Mouse (Mus musculus) hindbrain, embryonic 10.5 days (tissue): ENCODE measurements around the gene Glod4. TPM values are rescaled to one million over a fixed set of nuclear protein-coding genes. Genes with fewer than 3 reads are reported as not detected.

Experiments used
- DNase-seq: peaks from one replicate; pipeline ENCODE4 v3.0.0-alpha.2; 2017; ENCODE audit warnings: low spot score
- H3K27ac ChIP-seq: fragments of 300-500 bp; sonication (generic); 2 replicates; pipeline ENCODE4 v1.5.1; 2016; ENCODE audit warnings: mild to moderate bottlenecking, moderate library complexity
- H3K27me3 ChIP-seq: fragments of 300-500 bp; sonication (generic); 2 replicates; pipeline ENCODE4 v1.6.1; 2016; ENCODE audit warnings: mild to moderate bottlenecking; ENCODE audit not compliant: poor library complexity, insufficient read depth, severe bottlenecking
- H3K36me3 ChIP-seq: fragments of 300-500 bp; sonication (generic); 2 replicates; pipeline ENCODE4 v1.6.1; 2016; ENCODE audit warnings: mild to moderate bottlenecking, moderate library complexity
- H3K4me1 ChIP-seq: fragments of 300-500 bp; sonication (generic); replicated peaks from 2 replicates; pipeline ENCODE4 v1.6.1; 2016; ENCODE audit warnings: mild to moderate bottlenecking
- H3K4me3 ChIP-seq: fragments of 300-500 bp; sonication (generic); 2 replicates; pipeline ENCODE4 v1.5.1; 2016; ENCODE audit warnings: mild to moderate bottlenecking, moderate library complexity
- H3K9me3 ChIP-seq: fragments of 300-500 bp; sonication (generic); 2 replicates; pipeline ENCODE4 v1.6.1; 2016; ENCODE audit warnings: mild to moderate bottlenecking, moderate library complexity
- WGBS: fragments of 180-500 bp; shearing (Covaris S2); methylation state at CpG from one replicate; pipeline ENCODE4 v1.1.7; 2016; 5-methylcytosine and 5-hydroxymethylcytosine counted together
- polyA plus RNA-seq: library from polyadenylated mRNA; unstranded; fragments of >200 nt; fragmentation: Nextera tagmentation; extraction: Ambion mirVana; gene quantifications from 2 replicates; pipeline ENCODE4 v1.2.1, GENCODE M21; 2016

Glod4 gene
- polyA plus RNA-seq, 1 experiment from 2014 or later, result 126 TPM

- Histone ChIP-seq H3K9me3 (no peaks in the 10 kb centered on the region), H3K36me3 (peaks cover 35% of the 10 kb centered on the region), H3K27ac (no peak overlapping the region), H3K4me3 (no peak overlapping the region), H3K27me3 (no peaks in the 10 kb centered on the region), H3K4me1 (peaks cover 55% of the 10 kb centered on the region)
- no peak for DNase-seq
- WGBS, result 78% methylated on average over 4 of the region's 4 CpGs
Measured at GRCm38 (mm10) chr11:76255431-76256001, 12.0 kb upstream of the Glod4 start.

GRCm38 (mm10) chr11:76253918-76254264, 10.4 kb upstream of the Glod4 start:
- no peak for DNase-seq
- WGBS, result 82% methylated on average over 4 of the region's 4 CpGs
- Histone ChIP-seq H3K27ac (0 out of 2 replicates have a peak overlapping the region, but pooled peaks have one; percentile 17), H3K36me3 (peaks cover 45% of the 10 kb centered on the region), H3K4me1 (peaks cover 39% of the 10 kb centered on the region), H3K27me3 (no peaks in the 10 kb centered on the region), H3K4me3 (no peak overlapping the region), H3K9me3 (no peaks in the 10 kb centered on the region)

GRCm38 (mm10) chr11:76253145-76253917, 9.8 kb upstream of the Glod4 start:
- peaks cover 47% of the 10 kb centered on the region for H3K36me3 ChIP-seq
- 51% methylated on average over 5 of the region's 5 CpGs for WGBS
- DNase-seq, result peak; percentile 88
- peaks cover 34% of the 10 kb centered on the region for H3K4me1 ChIP-seq
- no peaks in the 10 kb centered on the region for H3K27me3 ChIP-seq
- H3K4me3 ChIP-seq, result no peak overlapping the region
- H3K9me3 ChIP-seq, result no peaks in the 10 kb centered on the region
- no peak overlapping the region for H3K27ac ChIP-seq

GRCm38 (mm10) chr11:76252036-76252435, 8.5 kb upstream of the Glod4 start:
- no peak for DNase-seq
- H3K4me3 ChIP-seq, result no peak overlapping the region
- 63% methylated on average over 3 of the region's 3 CpGs for WGBS
- H3K27ac ChIP-seq, result no peak overlapping the region
- H3K36me3 ChIP-seq, result peaks cover 43% of the 10 kb centered on the region
- H3K9me3 ChIP-seq, result no peaks in the 10 kb centered on the region
- H3K4me1 ChIP-seq, result peaks cover 26% of the 10 kb centered on the region
- H3K27me3 ChIP-seq, result no peaks in the 10 kb centered on the region

- WGBS, result 51% methylated on average over 2 of the region's 2 CpGs
- Histone ChIP-seq H3K27me3 (no peaks in the 10 kb centered on the region), H3K4me3 (no peak overlapping the region), H3K27ac (no peak overlapping the region), H3K9me3 (no peaks in the 10 kb centered on the region), H3K4me1 (peaks cover 25% of the 10 kb centered on the region), H3K36me3 (peaks cover 44% of the 10 kb centered on the region)
- DNase-seq, result no peak
Measured at GRCm38 (mm10) chr11:76247239-76247638, 3.7 kb upstream of the Glod4 start.

GRCm38 (mm10) chr11:76246439-76246838, 2.9 kb upstream of the Glod4 start:
- Histone ChIP-seq H3K9me3 (no peaks in the 10 kb centered on the region), H3K27ac (no peak overlapping the region), H3K27me3 (no peaks in the 10 kb centered on the region), H3K4me1 (peaks cover 26% of the 10 kb centered on the region), H3K4me3 (no peak overlapping the region), H3K36me3 (peaks cover 44% of the 10 kb centered on the region)
- no peak for DNase-seq

GRCm38 (mm10) chr11:76243811-76244546, 454 bp upstream of the Glod4 start:
- Histone ChIP-seq H3K4me3 (peak overlapping the region; percentile 94), H3K4me1 (peaks cover 26% of the 10 kb centered on the region), H3K9me3 (no peaks in the 10 kb centered on the region), H3K27ac (peak overlapping the region; percentile 89), H3K36me3 (peaks cover 41% of the 10 kb centered on the region), H3K27me3 (no peaks in the 10 kb centered on the region)
- WGBS, result 4% methylated on average over 34 of the region's 34 CpGs
- DNase-seq, result no peak

- no peaks in the 10 kb centered on the region for H3K27me3 ChIP-seq
- no peak overlapping the region for H3K4me3 ChIP-seq
- peaks cover 19% of the 10 kb centered on the region for H3K4me1 ChIP-seq
- H3K9me3 ChIP-seq, result no peaks in the 10 kb centered on the region
- no peak overlapping the region for H3K27ac ChIP-seq
- WGBS, result 94% methylated on average over 2 of the region's 2 CpGs
- no peak for DNase-seq
- peaks cover 60% of the 10 kb centered on the region for H3K36me3 ChIP-seq
Measured at GRCm38 (mm10) chr11:76239750-76240149, 3.8 kb downstream of the Glod4 start.

- WGBS, result 88% methylated on average over 3 of the region's 3 CpGs
- Histone ChIP-seq H3K27me3 (no peaks in the 10 kb centered on the region), H3K9me3 (no peaks in the 10 kb centered on the region), H3K4me1 (no peaks in the 10 kb centered on the region), H3K27ac (no peak overlapping the region), H3K4me3 (no peak overlapping the region), H3K36me3 (peaks cover 93% of the 10 kb centered on the region)
- no peak for DNase-seq
Measured at GRCm38 (mm10) chr11:76236136-76236535, 7.4 kb downstream of the Glod4 start.

GRCm38 (mm10) chr11:76225051-76225450, 18.5 kb downstream of the Glod4 start:
- peaks cover 67% of the 10 kb centered on the region for H3K36me3 ChIP-seq
- no peak for DNase-seq
- no peak overlapping the region for H3K27ac ChIP-seq
- no peaks in the 10 kb centered on the region for H3K27me3 ChIP-seq
- H3K9me3 ChIP-seq, result no peaks in the 10 kb centered on the region
- no peak overlapping the region for H3K4me3 ChIP-seq
- no peaks in the 10 kb centered on the region for H3K4me1 ChIP-seq

GRCm38 (mm10) chr11:76224631-76225030, 18.9 kb downstream of the Glod4 start:
- DNase-seq, result no peak
- WGBS, result 97% methylated on average over 5 of the region's 5 CpGs
- Histone ChIP-seq H3K36me3 (peaks cover 71% of the 10 kb centered on the region), H3K4me1 (no peaks in the 10 kb centered on the region), H3K4me3 (no peak overlapping the region), H3K27me3 (no peaks in the 10 kb centered on the region), H3K27ac (no peak overlapping the region), H3K9me3 (no peaks in the 10 kb centered on the region)

GRCm38 (mm10) chr11:76217390-76217800, 26.1 kb downstream of the Glod4 start, which contains the start of the genes Dbil5 and Gemin4:
TSS of gene Dbil5 (plus strand) at chr11:76217608.
TSS of gene Gemin4 (minus strand) at chr11:76217664.
- Histone ChIP-seq H3K27me3 (no peaks in the 10 kb centered on the region), H3K4me3 (peak within 1 kb of the TSS; percentile 77), H3K4me1 (peaks cover 37% of the 10 kb centered on the region), H3K36me3 (peaks cover 62% of the 10 kb centered on the region), H3K27ac (peak within 1 kb of the TSS; percentile 99), H3K9me3 (no peaks in the 10 kb centered on the region)
- peak; percentile 98 for DNase-seq
- WGBS, result under 1% methylated on average over 35 of the region's 35 CpGs
